Mouse (Mus musculus) T-helper 2 cell (primary cell): ENCODE measurements at regions not wholly inside any gene's neighbourhood (a gene's known extent, or its start where the extent isn't known, plus 50 kb on each side); places are given as distances from the start of the nearest gene placed in this dataset.
"Not testable (repeated sequence)": the region's sequence is repeated elsewhere in the genome, so short reads cannot be mapped to it uniquely, and the experiment has no call there.

ENCODE experiments used
- in situ Hi-C: fragments of 300-600 bp; cut with MboI, MseI; formaldehyde crosslinking; loops from one replicate; pipeline ENCODE4 v1.15.1; 2025; ENCODE audit warnings: high pct_unique_total_duplicates

GRCm38 (mm10) chr13:19300320-19301011 is 95.1 kb downstream of the Stard3nl start:
- in situ Hi-C loops: loop anchor here (5.0 kb wide), 1 partner anchor 37 kb away; no protein-coding TSS in a partner anchor

GRCm38 (mm10) chr13:19296325-19296724 is 99.3 kb downstream of the Stard3nl start:
- in situ Hi-C loops: no loop called here

GRCm38 (mm10) chr13:19293041-19293440 is 102.6 kb downstream of the Stard3nl start:
- in situ Hi-C loops: no loop called here

- in situ Hi-C loops: no loop called here
Observed at GRCm38 (mm10) chr13:19283161-19283560, 112.4 kb downstream of the Stard3nl start.

GRCm38 (mm10) chr13:19272548-19273295 is 122.9 kb downstream of the Stard3nl start:
- in situ Hi-C loops: not testable (repeated sequence)

- in situ Hi-C loops: not testable (repeated sequence)
Observed at GRCm38 (mm10) chr13:19264996-19265395, 130.6 kb downstream of the Stard3nl start.

GRCm38 (mm10) chr13:19246558-19246957 is 149.0 kb downstream of the Stard3nl start:
- in situ Hi-C loops: loop anchor here (10.0 kb wide), 1 partner anchor 188 kb away; no protein-coding TSS in a partner anchor

- in situ Hi-C loops: loop anchor here (10.0 kb wide), 1 partner anchor 192 kb away; no protein-coding TSS in a partner anchor
Observed at GRCm38 (mm10) chr13:19242580-19242979, 153.0 kb downstream of the Stard3nl start.

GRCm38 (mm10) chr13:19236340-19236739 is 159.3 kb downstream of the Stard3nl start:
- in situ Hi-C loops: no loop called here

- in situ Hi-C loops: no loop called here
Observed at GRCm38 (mm10) chr13:19234700-19235374, 160.8 kb downstream of the Stard3nl start.

- in situ Hi-C loops: not testable (repeated sequence)
Observed at GRCm38 (mm10) chr13:19220004-19220403, 175.6 kb downstream of the Stard3nl start.

GRCm38 (mm10) chr13:19219383-19219991 is 176.1 kb downstream of the Stard3nl start:
- in situ Hi-C loops: not testable (repeated sequence)

- in situ Hi-C loops: no loop called here
Observed at GRCm38 (mm10) chr13:19204669-19205068, 190.9 kb downstream of the Stard3nl start.

GRCm38 (mm10) chr13:19202320-19202719 is 193.3 kb downstream of the Stard3nl start:
- in situ Hi-C loops: not testable (repeated sequence)
